Mouse (Mus musculus) lung, postnatal 0 days (tissue): Measurements from ENCODE around the gene Zbtb16.

Experiments used
- CTCF ChIP-seq: IDR thresholded peaks from 2 replicates; pipeline ENCODE4 v1.5.1; 2016; ENCODE audit warnings: antibody characterized with exemption, mild to moderate bottlenecking
- EP300 ChIP-seq: IDR thresholded peaks from 2 replicates; pipeline ENCODE4 v1.6.1; 2016; ENCODE audit warnings: antibody characterized with exemption, mild to moderate bottlenecking, control low read depth

GRCm38 (mm10) chr9:48745347-48746119 is 90.5 kb downstream of the Zbtb16 start:
- no peak for TF ChIP-seq CTCF
- no peak for TF ChIP-seq EP300
